Mouse (Mus musculus): Measurements from ENCODE around the gene Trim47. TPM values are rescaled to one million over a fixed set of nuclear protein-coding genes. Genes with fewer than 3 reads are reported as not detected.

Gene Trim47
- polyA plus RNA-seq, 1 experiment from 2014 or later, result 2.4 TPM

GRCm38 (mm10) chr11:116110540-116110939 lies 16.5 kb downstream of the Trim47 start:
- DNase-seq (ENCODE audit: extremely low spot score, low spot score), result no peak
- H3K9me3 ChIP-seq, result no peaks in the 10 kb centered on the region
- H3K27ac ChIP-seq, result 0 out of 2 replicates have a peak overlapping the region, but pooled peaks have one; percentile 67
- 38% methylated on average over 10 of the region's 10 CpGs for WGBS
- peak overlapping the region; percentile 44 for H3K4me3 ChIP-seq
- peaks cover 49% of the 10 kb centered on the region for H3K4me1 ChIP-seq
- no peaks in the 10 kb centered on the region for H3K36me3 ChIP-seq (replicated peaks)
- H3K27me3 ChIP-seq (ENCODE audit: poor library complexity, severe bottlenecking), result peaks cover 68% of the 10 kb centered on the region

- no peaks in the 10 kb centered on the region for H3K9me3 ChIP-seq
- H3K27me3 ChIP-seq (ENCODE audit: poor library complexity, severe bottlenecking), result peaks cover 72% of the 10 kb centered on the region
- 3% methylated on average over 35 of the region's 35 CpGs for WGBS
- DNase-seq (ENCODE audit: extremely low spot score, low spot score), result no peak
- H3K36me3 ChIP-seq (replicated peaks), result no peaks in the 10 kb centered on the region
- H3K4me1 ChIP-seq, result peaks cover 49% of the 10 kb centered on the region
- peak overlapping the region; percentile 44 for H3K4me3 ChIP-seq
- H3K27ac ChIP-seq, result peak overlapping the region; percentile 67
These were observed 16.9 kb downstream of the Trim47 start for GRCm38 (mm10) chr11:116110131-116110530.

GRCm38 (mm10) chr11:116109441-116110081 lies 17.4 kb downstream of the Trim47 start:
- H3K9me3 ChIP-seq, result no peaks in the 10 kb centered on the region
- H3K27me3 ChIP-seq (ENCODE audit: poor library complexity, severe bottlenecking), result peaks cover 78% of the 10 kb centered on the region
- WGBS, result 3% methylated on average over 70 of the region's 70 CpGs
- peak overlapping the region; percentile 44 for H3K4me3 ChIP-seq
- DNase-seq (ENCODE audit: extremely low spot score, low spot score), result no peak
- H3K27ac ChIP-seq, result peak overlapping the region; percentile 67
- peaks cover 52% of the 10 kb centered on the region for H3K4me1 ChIP-seq
- no peaks in the 10 kb centered on the region for H3K36me3 ChIP-seq (replicated peaks)

- WGBS, result 3% methylated on average over 23 of the region's 23 CpGs
These were observed 18.4 kb downstream of the Trim47 start for GRCm38 (mm10) chr11:116108464-116109137.

GRCm38 (mm10) chr11:116107777-116108285 lies 19.2 kb downstream of the Trim47 start:
- WGBS, result 5% methylated on average over 19 of the region's 19 CpGs
- Histone ChIP-seq H3K4me3 (peak overlapping the region; percentile 44), H3K36me3 (replicated peaks) (no peaks in the 10 kb centered on the region), H3K9me3 (no peaks in the 10 kb centered on the region), H3K4me1 (peaks cover 67% of the 10 kb centered on the region), H3K27ac (0 out of 2 replicates have a peak overlapping the region, but pooled peaks have one; percentile 45), H3K27me3 (ENCODE audit: poor library complexity, severe bottlenecking) (peaks cover 92% of the 10 kb centered on the region)
- no peak for DNase-seq (ENCODE audit: extremely low spot score, low spot score)

More at GRCm38 (mm10) chr11:116108464-116109137, 18.4 kb downstream of the Trim47 start:
- Histone ChIP-seq H3K36me3 (replicated peaks) (no peaks in the 10 kb centered on the region), H3K27ac (no peak overlapping the region), H3K9me3 (no peaks in the 10 kb centered on the region), H3K4me3 (peak overlapping the region; percentile 44), H3K27me3 (ENCODE audit: poor library complexity, severe bottlenecking) (peaks cover 88% of the 10 kb centered on the region), H3K4me1 (peaks cover 62% of the 10 kb centered on the region)
- no peak for DNase-seq (ENCODE audit: extremely low spot score, low spot score)

- H3K9me3 ChIP-seq, result no peaks in the 10 kb centered on the region
- H3K27me3 ChIP-seq (ENCODE audit: poor library complexity, severe bottlenecking), result peaks cover 90% of the 10 kb centered on the region
- H3K36me3 ChIP-seq (replicated peaks), result no peaks in the 10 kb centered on the region
- WGBS, result 12% methylated on average over 14 of the region's 14 CpGs
- peak overlapping the region; percentile 44 for H3K4me3 ChIP-seq
- DNase-seq (ENCODE audit: extremely low spot score, low spot score), result no peak
- 0 out of 2 replicates have a peak overlapping the region, but pooled peaks have one; percentile 45 for H3K27ac ChIP-seq
- H3K4me1 ChIP-seq, result peaks cover 71% of the 10 kb centered on the region
These were observed 19.8 kb downstream of the Trim47 start for GRCm38 (mm10) chr11:116106963-116107776.

GRCm38 (mm10) chr11:116106154-116106962 lies 20.7 kb downstream of the Trim47 start:
- Histone ChIP-seq H3K4me3 (peak overlapping the region; percentile 25), H3K27ac (peak overlapping the region; percentile 59; the same call in 1 of the 2 replicates), H3K27me3 (ENCODE audit: poor library complexity, severe bottlenecking) (peaks cover 82% of the 10 kb centered on the region), H3K36me3 (replicated peaks) (no peaks in the 10 kb centered on the region), H3K4me1 (peaks cover 79% of the 10 kb centered on the region), H3K9me3 (no peaks in the 10 kb centered on the region)
- DNase-seq (ENCODE audit: extremely low spot score, low spot score), result peak; percentile 46
- 27% methylated on average over 32 of the region's 32 CpGs for WGBS

GRCm38 (mm10) chr11:116105065-116105464 lies 21.9 kb downstream of the Trim47 start:
- Histone ChIP-seq H3K9me3 (no peaks in the 10 kb centered on the region), H3K27ac (no peak overlapping the region), H3K27me3 (ENCODE audit: poor library complexity, severe bottlenecking) (peaks cover 69% of the 10 kb centered on the region), H3K36me3 (replicated peaks) (no peaks in the 10 kb centered on the region), H3K4me3 (no peak overlapping the region), H3K4me1 (peaks cover 89% of the 10 kb centered on the region)
- no peak for DNase-seq (ENCODE audit: extremely low spot score, low spot score)
- 92% methylated on average over 2 of the region's 2 CpGs for WGBS

GRCm38 (mm10) chr11:116104006-116104646 lies 22.9 kb downstream of the Trim47 start:
- 52% methylated on average over 14 of the region's 14 CpGs for WGBS
- H3K27ac ChIP-seq, result peak overlapping the region; percentile 77
- H3K9me3 ChIP-seq, result no peaks in the 10 kb centered on the region
- peak overlapping the region; percentile 6; the same call in 1 of the 2 replicates for H3K4me3 ChIP-seq
- DNase-seq (ENCODE audit: extremely low spot score, low spot score), result peak; percentile 41
- peaks cover 59% of the 10 kb centered on the region for H3K27me3 ChIP-seq (ENCODE audit: poor library complexity, severe bottlenecking)
- H3K36me3 ChIP-seq (replicated peaks), result no peaks in the 10 kb centered on the region
- peaks cover 80% of the 10 kb centered on the region for H3K4me1 ChIP-seq

- H3K4me1 ChIP-seq, result peaks cover 78% of the 10 kb centered on the region
- H3K4me3 ChIP-seq, result no peak overlapping the region
- peaks cover 54% of the 10 kb centered on the region for H3K27me3 ChIP-seq (ENCODE audit: poor library complexity, severe bottlenecking)
- no peak for DNase-seq (ENCODE audit: extremely low spot score, low spot score)
- no peaks in the 10 kb centered on the region for H3K9me3 ChIP-seq
- peak overlapping the region; percentile 77 for H3K27ac ChIP-seq
- WGBS, result 82% methylated on average over 12 of the region's 12 CpGs
- H3K36me3 ChIP-seq (replicated peaks), result no peaks in the 10 kb centered on the region
These were observed 23.4 kb downstream of the Trim47 start for GRCm38 (mm10) chr11:116103572-116103971.

GRCm38 (mm10) chr11:116102472-116102871 lies 24.5 kb downstream of the Trim47 start:
- Histone ChIP-seq H3K4me1 (peaks cover 68% of the 10 kb centered on the region), H3K9me3 (no peaks in the 10 kb centered on the region), H3K4me3 (no peak overlapping the region; the same call in 1 of the 2 replicates), H3K36me3 (replicated peaks) (no peaks in the 10 kb centered on the region), H3K27ac (peak overlapping the region; percentile 88), H3K27me3 (ENCODE audit: poor library complexity, severe bottlenecking) (peaks cover 43% of the 10 kb centered on the region)
- 63% methylated on average over 3 of the region's 4 CpGs for WGBS
- DNase-seq (ENCODE audit: extremely low spot score, low spot score), result no peak

All from forebrain, embryonic 10.5 days (tissue).